Mouse (Mus musculus): Measurements from ENCODE around the gene Olfr1417.

- no peak for TF ChIP-seq TAL1 (IDR thresholded peaks at IDR 0.05; ENCODE audit: low read length)
- TF ChIP-seq GATA1 (IDR thresholded peaks at IDR 0.05; ENCODE audit: low read length): no peak
Measured at GRCm38 (mm10) chr19:11875006-11875405, 36.0 kb upstream of the Olfr1417 start, which contains the start of gene Olfr1419.
